In the genomic region with DNA sequence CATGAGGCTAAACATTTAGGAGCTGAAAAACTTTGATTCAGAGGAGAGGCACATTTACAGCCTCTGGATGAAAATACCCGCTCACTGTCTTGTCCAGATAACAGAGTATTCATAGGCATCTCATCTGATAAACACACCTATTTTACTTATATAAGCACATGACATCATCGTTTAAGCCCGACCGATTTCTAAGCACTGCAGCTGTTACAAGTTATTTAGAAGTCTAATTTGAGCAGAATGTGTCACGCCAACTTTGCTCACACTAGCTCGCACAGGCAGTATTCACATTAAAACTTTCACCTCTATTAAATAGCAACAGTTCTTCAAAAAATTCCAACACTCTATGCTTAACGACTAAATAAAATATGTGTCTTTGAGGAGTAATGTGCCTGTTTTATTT, we compare ENCODE assay signal across 26 mouse cellular contexts.
DNase-seq lines count a peak whose midpoint lies in the region; ATAC-seq lines count a peak whose summit lies in the region.
"Had no signal": no experiment of that assay in that cellular context is flagged by ENCODE, and none has a peak within 500 bp of the region (broad histone marks: within the 10 kb centered on the region; RNA-seq: fewer than 3 reads in every experiment).

No protein-coding gene starts in this region.

- no peaks in the 10 kb centered on the region for H3K4me1 ChIP-seq in forebrain, embryonic 14.5 days (ENCODE audit: control insufficient read depth, insufficient read depth, low read length)
- no peaks in the 10 kb centered on the region for H3K4me1 ChIP-seq in forebrain, embryonic 11.5 days (replicated peaks; ENCODE audit: control insufficient read depth, insufficient read depth, low read length)
- H3K4me1 ChIP-seq: forebrain, embryonic 15.5 days; kidney, embryonic 15.5 days; liver, embryonic 13.5 days; midbrain, embryonic 10.5 days had no signal

- H3K27ac ChIP-seq in forebrain, embryonic 14.5 days (ENCODE audit: low read depth, low read length): no peak overlapping the region
- H3K27ac ChIP-seq in forebrain, embryonic 11.5 days (ENCODE audit: low read depth, low read length): no peak overlapping the region
- H3K27ac ChIP-seq: forebrain, embryonic 15.5 days; heart, adult 2 months; kidney, embryonic 15.5 days; limb, embryonic 12.5 days; liver, embryonic 13.5 days; macrophage; midbrain, embryonic 10.5 days had no signal

- no peaks in the 10 kb centered on the region for H3K36me3 ChIP-seq in forebrain, embryonic 14.5 days (ENCODE audit: control insufficient read depth, insufficient read depth, low read length)
- H3K36me3 ChIP-seq in forebrain, embryonic 11.5 days (ENCODE audit: control insufficient read depth, insufficient read depth, low read length): no peaks in the 10 kb centered on the region
- H3K36me3 ChIP-seq: forebrain, embryonic 15.5 days; kidney, embryonic 15.5 days; limb, embryonic 12.5 days; liver, embryonic 13.5 days; midbrain, embryonic 10.5 days had no signal

- no peak overlapping the region for H3K4me3 ChIP-seq in forebrain, embryonic 14.5 days (ENCODE audit: low read depth, low read length)
- no peak overlapping the region for H3K4me3 ChIP-seq in forebrain, embryonic 11.5 days (ENCODE audit: low read depth, low read length)
- H3K4me3 ChIP-seq: forebrain, embryonic 15.5 days; heart, adult 2 months; kidney, embryonic 15.5 days; limb, embryonic 12.5 days; liver, embryonic 13.5 days; midbrain, embryonic 10.5 days had no signal

- no peak overlapping the region for H3K9ac ChIP-seq in forebrain, embryonic 14.5 days (ENCODE audit: low read length)
- H3K9ac ChIP-seq in forebrain, embryonic 11.5 days (ENCODE audit: low read length): no peak overlapping the region
- H3K9ac ChIP-seq: forebrain, embryonic 15.5 days; kidney, embryonic 15.5 days; limb, embryonic 12.5 days; liver, embryonic 13.5 days; lung, embryonic 14.5 days had no signal

- no peaks in the 10 kb centered on the region for H3K9me3 ChIP-seq in forebrain, embryonic 14.5 days (replicated peaks; ENCODE audit: control insufficient read depth, low read length)
- H3K9me3 ChIP-seq in forebrain, embryonic 11.5 days (ENCODE audit: control insufficient read depth, low read length): no peaks in the 10 kb centered on the region
- H3K9me3 ChIP-seq: forebrain, embryonic 15.5 days; kidney, embryonic 15.5 days; limb, embryonic 12.5 days; liver, embryonic 13.5 days; midbrain, embryonic 10.5 days had no signal

- peak; percentile 8 for DNase-seq in forebrain, embryonic 14.5 days (ENCODE audit: low spot score)
- no peak for DNase-seq in forebrain, embryonic 11.5 days (ENCODE audit: low spot score)
- DNase-seq in layer of hippocampus, adult 9-11 months: peak; percentile 26
- no peak for DNase-seq in layer of hippocampus, postnatal 36 days
- peak; percentile 66 for DNase-seq in brain, adult 2 months (ENCODE audit: low read depth, low spot score)
- peak; percentile 42 for DNase-seq in retina, embryonic 14.5 days (ENCODE audit: low spot score)
- no peak for DNase-seq in adrenal gland, postnatal 14 days
- no peak for DNase-seq in gastrocnemius, postnatal 36 days
- DNase-seq: adrenal gland, postnatal 25 days; cerebellum, adult 18-20 months; cerebellum, postnatal 36 days; gastrocnemius, postnatal 10 days; heart, adult 2 months; heart, postnatal 4 days; liver, embryonic 13.5 days; lung, embryonic 14.5 days; thymus, postnatal 14 days had no signal

- intact Hi-C loops in gastrocnemius, postnatal 36 days (cut with DNase I): no loop called here

- H3K27me3 ChIP-seq in forebrain, embryonic 14.5 days (replicated peaks; ENCODE audit: control insufficient read depth, insufficient read depth, low read length): no peaks in the 10 kb centered on the region
- H3K27me3 ChIP-seq in forebrain, embryonic 11.5 days (ENCODE audit: control insufficient read depth, insufficient read depth, low read length): no peaks in the 10 kb centered on the region
- H3K27me3 ChIP-seq: forebrain, embryonic 15.5 days; kidney, embryonic 15.5 days; limb, embryonic 12.5 days; liver, embryonic 13.5 days had no signal

- ATAC-seq in forebrain, embryonic 14.5 days: no peak
- ATAC-seq in forebrain, embryonic 11.5 days (replicated peaks; ENCODE audit: low FRiP score): no peak
- ATAC-seq: activated CD4-positive, CD25-positive, alpha-beta regulatory T cell, adult 4 months; CD4-positive, CD25-positive, alpha-beta regulatory T cell, adult 4 months; forebrain, embryonic 15.5 days; hindbrain, embryonic 16.5 days; intestine, embryonic 16.5 days had no signal

- WGBS in forebrain, embryonic 14.5 days: 35% methylated on average over 7 of the region's 7 CpGs
- 67% methylated on average over 7 of the region's 7 CpGs for WGBS in forebrain, embryonic 11.5 days

- no peak overlapping the region for H3K4me2 ChIP-seq in forebrain, embryonic 14.5 days (ENCODE audit: low read length)
- no peak overlapping the region for H3K4me2 ChIP-seq in forebrain, embryonic 11.5 days (ENCODE audit: low read depth, low read length, severe bottlenecking)
- H3K4me2 ChIP-seq: forebrain, embryonic 15.5 days; kidney, embryonic 15.5 days; limb, embryonic 12.5 days; liver, embryonic 13.5 days; lung, embryonic 14.5 days had no signal

Comparison
In these comparisons a context has a peak if more than half of its experiments do, and no peak if none do; other contexts are left out.
1. DNase-seq: peak in forebrain, embryonic 14.5 days (single experiment), layer of hippocampus, adult 9-11 months (single experiment), brain, adult 2 months (single experiment) and retina, embryonic 14.5 days (single experiment); none in forebrain, embryonic 11.5 days (single experiment), layer of hippocampus, postnatal 36 days (0 of 2), adrenal gland, postnatal 14 days (single experiment) and gastrocnemius, postnatal 36 days (0 of 2).